Mouse (Mus musculus) erythroblast, adult 5-6 weeks (primary cell): ENCODE data around the gene Ppp2r1b. TPM values are rescaled to one million over a fixed set of nuclear protein-coding genes. Genes with fewer than 3 reads are reported as not detected.
A peak's percentile ranks its signal among the peaks of the same experiment; 100 is the strongest.

Experiments used
- ATAC-seq: replicated peaks from 2 replicates; pipeline ENCODE4 v1.8.0; 2016; ENCODE audit warnings: moderate number of reproducible peaks, mild to moderate bottlenecking, moderate TSS enrichment, inconsistent platforms; ENCODE audit not compliant: poor library complexity, low FRiP score, severe bottlenecking
- total RNA-seq, 2 experiments: library from RNA; stranded (forward) in 1 of 2; stranded (reverse) in 1 of 2; fragments of 150-400 nt in 1 of 2; fragments of 200-764, 138-1000 nt in 1 of 2; gene quantifications; 2 replicates each; pipeline versions ENCODE4 v1.2.3 to v1.2.4; 2015 to 2017; ENCODE audit warnings: low replicate concordance in 2 of 2

Ppp2r1b gene
- total RNA-seq (2015; ENCODE audit: low replicate concordance) (43.5 and 61.5 TPM in 2 replicates), total RNA-seq (2017; ENCODE audit: low replicate concordance) (71.8 and 77.1 TPM in 2 replicates)

GRCm38 (mm10) chr9:50845081-50845480 lies at the start of gene Ppp2r1b:
TSS of gene Ppp2r1b (plus strand) at chr9:50845301.
- ATAC-seq, result no peak

DNA sequence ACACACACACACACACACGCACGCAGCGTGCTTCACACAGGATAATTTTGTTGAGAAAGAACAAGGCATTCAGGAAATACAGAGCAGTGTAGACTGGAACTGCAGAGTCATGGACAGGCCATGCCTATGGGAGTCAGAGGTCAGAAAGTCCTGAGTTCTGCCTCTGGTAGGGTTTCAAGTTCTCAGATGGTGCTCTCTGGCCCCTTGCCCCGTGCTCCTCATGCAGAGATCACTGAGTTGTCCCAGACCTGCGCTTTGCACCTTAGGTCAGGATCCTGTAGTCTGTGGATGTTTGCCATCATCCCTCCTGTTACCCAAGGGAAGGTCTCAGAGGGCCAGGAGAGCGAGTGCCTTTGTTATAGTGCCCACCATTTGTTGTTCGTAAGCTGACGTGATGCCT lies 48.3 kb upstream of the Ppp2r1b start:
- no peak for ATAC-seq

- ATAC-seq, result no peak
Observed at GRCm38 (mm10) chr9:50797641-50798040, 47.5 kb upstream of the Ppp2r1b start.

GRCm38 (mm10) chr9:50798368-50798767 lies 46.7 kb upstream of the Ppp2r1b start:
- ATAC-seq, result no peak

GRCm38 (mm10) chr9:50800985-50801384 lies 44.1 kb upstream of the Ppp2r1b start:
- ATAC-seq, result peak; percentile 56

DNA sequence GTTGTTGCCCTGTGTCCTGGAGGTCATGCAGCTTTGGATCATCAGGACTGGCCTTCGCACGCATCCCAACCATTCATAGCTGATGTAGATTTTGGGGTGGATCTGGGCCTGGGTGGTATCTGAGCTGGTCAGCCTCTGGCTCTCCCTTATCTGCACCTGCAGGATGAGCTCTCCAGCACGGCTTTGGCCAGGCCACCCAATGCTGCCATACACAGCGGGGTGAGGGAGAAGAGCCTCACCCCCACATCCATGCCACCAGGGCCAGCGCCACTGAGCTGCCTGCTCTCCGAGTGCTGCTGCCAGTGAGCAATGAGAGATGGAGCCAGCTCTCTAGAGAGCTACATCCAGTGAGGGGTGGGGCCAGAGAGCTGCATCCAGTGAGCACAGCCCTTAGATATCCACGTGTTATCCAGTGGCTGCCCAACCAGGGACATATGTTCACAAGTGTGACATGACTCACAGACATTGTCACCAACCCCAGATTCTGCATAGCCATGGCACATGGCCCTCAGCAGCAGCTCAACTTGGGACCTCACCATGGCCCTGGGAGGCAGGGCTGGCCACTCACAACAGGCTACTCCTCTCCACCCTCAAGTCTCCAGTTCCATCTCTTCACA lies 41.9 kb upstream of the Ppp2r1b start:
- peak; percentile 91 for ATAC-seq

DNA sequence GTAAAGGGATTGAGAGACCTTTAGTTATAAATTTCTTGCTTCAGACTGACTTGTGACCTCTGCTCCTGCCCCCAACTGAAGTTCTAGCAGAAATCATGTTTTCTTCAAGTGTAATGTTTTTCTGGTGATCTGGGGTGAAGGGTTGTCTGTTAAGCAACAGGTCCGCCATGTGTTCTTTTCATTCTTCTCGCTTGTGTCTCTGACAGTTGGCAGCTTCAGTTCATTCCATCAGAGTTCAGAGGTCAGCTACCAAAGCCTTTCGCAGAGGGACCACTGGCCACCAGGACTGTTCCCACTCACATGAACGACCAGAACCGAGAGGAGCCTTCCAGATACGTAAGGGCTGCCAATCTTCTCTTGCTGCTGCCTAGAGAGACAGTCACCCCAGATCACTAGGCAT lies 36.6 kb upstream of the Ppp2r1b start:
- ATAC-seq, result no peak

GRCm38 (mm10) chr9:50809146-50809545 lies 36.0 kb upstream of the Ppp2r1b start:
- no peak for ATAC-seq

DNA sequence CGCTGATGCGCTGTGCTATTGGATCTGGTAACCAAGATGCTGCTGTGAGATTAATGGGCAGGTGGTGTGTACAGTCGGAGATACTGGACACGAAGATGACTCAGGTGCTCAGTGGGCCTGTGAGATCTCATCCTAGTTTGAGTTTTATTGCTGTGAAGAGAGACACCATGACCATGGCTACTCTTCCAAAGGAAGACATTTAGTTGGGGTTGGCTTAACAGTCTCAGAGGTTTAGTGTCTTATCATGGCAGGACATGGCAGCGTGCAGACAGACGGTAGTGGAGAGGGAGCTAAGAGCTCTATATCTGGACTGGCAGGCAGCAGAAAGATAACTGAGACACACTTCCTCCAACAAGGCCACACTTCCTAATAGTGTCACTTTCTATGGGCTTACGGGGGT lies 33.9 kb upstream of the Ppp2r1b start:
- peak; percentile 88 for ATAC-seq

DNA sequence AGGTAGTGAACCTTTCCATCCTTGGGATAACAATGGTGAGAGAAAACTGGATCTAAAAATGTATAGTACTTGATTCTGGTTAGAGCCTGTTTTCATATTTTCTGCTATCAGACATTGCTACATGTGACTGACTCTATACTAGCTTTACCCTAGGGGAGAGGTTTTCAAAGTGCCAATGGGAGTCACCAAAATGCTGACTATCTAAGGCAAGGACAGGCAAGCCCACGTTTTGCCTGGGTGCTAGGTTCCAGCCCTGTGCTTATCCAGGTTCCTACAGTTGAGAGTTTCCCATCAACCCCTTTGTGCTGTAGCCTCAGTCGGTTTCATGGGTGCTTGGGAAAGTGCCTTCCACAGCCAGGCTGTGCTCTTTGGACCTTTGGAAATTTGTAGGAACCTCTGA lies 33.4 kb upstream of the Ppp2r1b start:
- peak; percentile 47 for ATAC-seq

DNA sequence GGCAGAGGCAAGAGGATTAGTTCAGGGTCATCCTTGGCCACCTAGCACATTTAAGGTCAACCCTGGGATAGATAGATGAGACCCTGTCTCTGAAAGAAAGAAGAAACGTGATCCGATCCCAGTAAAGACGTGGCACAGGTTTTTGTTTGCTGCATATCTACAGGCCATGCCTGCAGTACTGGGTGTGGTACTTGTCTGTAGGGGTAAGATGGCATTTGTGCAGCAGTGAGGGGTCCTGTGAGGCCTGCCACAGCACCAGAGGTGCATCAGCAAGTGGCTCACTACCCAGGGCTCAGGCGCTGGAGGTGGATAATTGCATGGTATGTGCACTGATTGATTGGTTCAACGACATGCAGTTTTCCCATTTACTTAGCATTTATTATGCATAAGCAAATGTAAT lies 31.3 kb upstream of the Ppp2r1b start:
- peak; percentile 49 for ATAC-seq

- ATAC-seq, result no peak
Observed at GRCm38 (mm10) chr9:50815666-50816065, 29.4 kb upstream of the Ppp2r1b start.

- ATAC-seq, result peak; percentile 90
Observed at GRCm38 (mm10) chr9:50816512-50816911, 28.6 kb upstream of the Ppp2r1b start.

DNA sequence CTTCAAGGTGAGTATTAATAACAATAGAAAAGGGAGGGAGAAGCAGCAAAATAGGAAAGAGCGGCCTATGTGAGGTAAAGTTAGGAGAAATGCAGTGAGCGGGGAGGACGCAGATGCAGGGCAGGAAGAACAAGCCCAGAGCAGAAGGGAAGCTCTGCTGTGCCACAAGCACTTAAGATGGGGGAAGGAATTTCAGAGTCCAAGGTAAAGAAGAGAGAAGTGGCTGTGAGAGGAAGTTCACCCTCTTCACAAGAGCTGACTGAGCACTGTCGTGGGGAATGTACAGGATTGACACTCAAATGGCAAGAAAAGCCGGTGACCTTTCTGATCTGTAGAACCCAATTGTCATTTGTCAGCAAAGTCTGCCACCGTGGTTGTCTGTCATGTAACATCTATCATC lies 27.1 kb upstream of the Ppp2r1b start:
- ATAC-seq, result no peak

DNA sequence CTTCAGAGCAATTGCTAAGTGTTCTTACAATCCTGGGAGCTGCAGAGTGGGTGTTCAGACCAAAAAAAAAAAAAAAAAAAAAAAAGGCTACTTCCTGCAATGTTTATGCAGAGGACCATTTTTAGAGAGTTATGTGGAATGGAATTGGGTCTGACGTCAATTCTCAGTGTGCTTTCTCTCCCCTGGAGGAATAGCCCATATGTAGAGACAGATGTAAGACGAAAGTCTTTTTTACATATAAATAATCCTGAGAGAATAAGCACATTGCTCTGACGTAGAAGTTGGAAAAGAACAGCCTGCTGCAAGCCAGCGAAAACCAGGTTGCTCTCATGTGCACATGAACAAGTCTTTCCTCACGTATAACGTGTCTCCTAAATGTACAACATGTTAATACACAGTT lies 25.4 kb upstream of the Ppp2r1b start:
- ATAC-seq, result no peak

GRCm38 (mm10) chr9:50821651-50822050 lies 23.4 kb upstream of the Ppp2r1b start:
- ATAC-seq, result no peak

DNA sequence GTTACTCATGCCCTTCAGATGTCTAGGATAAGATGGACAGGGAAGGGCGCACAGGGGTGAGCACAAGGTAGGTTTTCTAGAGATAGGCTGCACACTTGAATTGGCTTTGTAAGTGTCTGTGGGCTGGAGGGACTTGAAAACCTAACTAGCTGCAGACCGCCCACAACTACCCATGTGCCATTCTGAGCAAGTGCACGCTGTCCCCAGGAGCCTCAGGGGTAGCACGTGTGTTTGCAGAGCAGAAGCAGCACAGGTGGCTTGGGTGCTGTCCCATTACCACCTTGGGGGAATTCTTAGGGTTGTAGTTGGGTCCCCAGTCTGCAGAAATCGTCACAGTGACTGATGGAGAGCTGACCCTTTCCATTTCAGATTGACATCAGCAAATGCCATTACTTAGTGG lies 22.9 kb upstream of the Ppp2r1b start:
- ATAC-seq, result no peak

GRCm38 (mm10) chr9:50823779-50824453 lies 21.2 kb upstream of the Ppp2r1b start:
- ATAC-seq, result peak; percentile 94

GRCm38 (mm10) chr9:50831514-50831913 lies 13.6 kb upstream of the Ppp2r1b start:
- no peak for ATAC-seq

DNA sequence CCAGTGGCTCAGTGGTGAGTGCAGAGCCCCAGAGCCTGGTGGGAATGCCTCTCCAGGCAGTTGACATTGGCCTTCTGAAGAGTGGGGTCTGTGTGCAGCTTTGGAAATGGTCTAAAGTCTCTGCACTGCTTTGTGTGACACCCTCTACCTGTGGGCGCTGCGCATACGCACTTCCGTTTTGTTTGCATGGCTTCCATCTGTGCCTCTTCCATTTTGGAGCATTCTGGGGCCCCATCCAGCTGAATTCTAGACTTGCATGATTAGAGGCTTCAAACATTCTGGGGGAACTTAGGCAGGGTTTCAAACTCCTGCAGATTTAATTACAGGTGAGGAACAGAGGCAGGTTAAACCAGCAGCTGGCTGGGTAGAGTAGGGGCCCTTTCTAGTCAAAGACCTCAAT lies 12.9 kb upstream of the Ppp2r1b start:
- no peak for ATAC-seq

DNA sequence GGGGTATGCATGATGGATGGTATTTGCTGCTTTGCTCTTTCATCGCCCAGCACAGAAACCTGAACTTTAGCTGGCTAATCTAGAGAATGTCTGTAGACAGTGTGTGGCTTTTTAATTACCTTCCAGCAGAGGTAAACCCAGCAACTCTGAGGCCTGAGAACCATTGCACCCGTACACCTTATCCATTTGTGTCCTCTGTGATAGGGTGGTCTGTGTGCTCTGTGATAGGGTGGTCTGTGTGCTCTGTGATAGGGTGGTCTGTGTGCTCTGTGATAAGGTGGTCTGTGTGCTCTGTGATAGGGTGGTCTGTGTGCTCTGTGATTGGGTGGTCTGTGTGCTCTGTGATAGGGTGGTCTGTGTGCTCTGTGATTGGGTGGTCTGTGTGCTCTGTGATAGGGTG lies 12.5 kb upstream of the Ppp2r1b start:
- ATAC-seq, result 0 out of 2 replicates have a peak, but pooled peaks have one; percentile 50

GRCm38 (mm10) chr9:50833786-50834185 lies 11.3 kb upstream of the Ppp2r1b start:
- ATAC-seq, result no peak
